Mouse (Mus musculus): Measurements from ENCODE around the gene Ankrd10.
A peak's percentile ranks its signal among the peaks of the same experiment; 100 is the strongest.
"Not testable (repeated sequence)": the region's sequence is repeated elsewhere in the genome, so short reads cannot be mapped to it uniquely, and the experiment has no call there.

Gene Ankrd10

DNA sequence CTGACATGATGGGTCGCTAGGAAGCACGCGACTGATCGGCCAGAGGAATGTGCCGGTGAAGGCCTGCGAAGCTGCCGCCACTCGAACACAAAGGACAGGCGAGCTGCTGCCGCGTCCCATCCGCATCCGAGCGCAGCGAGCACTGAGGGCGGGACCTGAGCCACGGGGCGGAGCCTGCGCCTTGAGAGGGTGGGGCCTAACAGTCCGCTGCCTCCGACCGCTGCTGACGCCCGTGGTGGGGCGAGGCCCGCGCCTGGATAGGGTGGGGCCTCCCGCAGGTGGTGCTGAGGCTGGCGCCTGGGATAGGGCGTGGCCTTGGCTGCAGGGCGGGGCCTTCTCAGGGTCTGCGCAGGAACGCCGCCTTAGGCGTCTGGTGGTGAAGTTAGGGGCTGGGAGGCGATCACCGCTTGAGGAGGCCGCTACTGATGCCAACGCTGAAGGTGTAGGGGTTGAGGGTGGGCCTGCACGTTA is at the start of gene Ankrd10:
Ankrd10 (minus strand) TSS at position 147 of the 471 bp plus-strand sequence.
- DNase-seq (ENCODE audit: inconsistent age in 2 of 2, low spot score in 1 of 2), result peak; percentile 98 to 99

DNA sequence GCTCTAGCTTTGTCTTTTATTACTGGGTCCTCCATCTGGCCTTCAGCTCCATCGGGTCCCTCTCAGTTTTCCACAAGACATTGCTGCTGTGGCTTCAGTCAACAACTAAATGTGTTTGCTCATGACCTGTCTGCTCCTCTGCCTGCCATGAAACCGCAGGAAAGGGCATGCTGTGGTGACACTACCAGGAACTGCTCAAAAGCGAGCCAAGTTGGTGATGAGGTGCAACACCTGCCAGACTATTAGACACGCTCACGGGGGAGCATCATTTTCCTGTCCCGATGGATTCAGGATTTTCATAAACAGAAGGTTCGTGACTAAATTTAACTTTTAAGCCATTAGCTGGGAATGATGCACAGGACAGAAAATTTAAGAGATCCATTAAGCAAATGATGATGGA is 49.0 kb upstream of the Ankrd10 start:
- DNase-seq (ENCODE audit: inconsistent age in 2 of 2, low spot score in 1 of 2), result no peak

- no peak for DNase-seq (ENCODE audit: inconsistent age in 2 of 2, low spot score in 1 of 2)
These were observed 32.8 kb upstream of the Ankrd10 start for GRCm38 (mm10) chr8:11668308-11668707.

DNA sequence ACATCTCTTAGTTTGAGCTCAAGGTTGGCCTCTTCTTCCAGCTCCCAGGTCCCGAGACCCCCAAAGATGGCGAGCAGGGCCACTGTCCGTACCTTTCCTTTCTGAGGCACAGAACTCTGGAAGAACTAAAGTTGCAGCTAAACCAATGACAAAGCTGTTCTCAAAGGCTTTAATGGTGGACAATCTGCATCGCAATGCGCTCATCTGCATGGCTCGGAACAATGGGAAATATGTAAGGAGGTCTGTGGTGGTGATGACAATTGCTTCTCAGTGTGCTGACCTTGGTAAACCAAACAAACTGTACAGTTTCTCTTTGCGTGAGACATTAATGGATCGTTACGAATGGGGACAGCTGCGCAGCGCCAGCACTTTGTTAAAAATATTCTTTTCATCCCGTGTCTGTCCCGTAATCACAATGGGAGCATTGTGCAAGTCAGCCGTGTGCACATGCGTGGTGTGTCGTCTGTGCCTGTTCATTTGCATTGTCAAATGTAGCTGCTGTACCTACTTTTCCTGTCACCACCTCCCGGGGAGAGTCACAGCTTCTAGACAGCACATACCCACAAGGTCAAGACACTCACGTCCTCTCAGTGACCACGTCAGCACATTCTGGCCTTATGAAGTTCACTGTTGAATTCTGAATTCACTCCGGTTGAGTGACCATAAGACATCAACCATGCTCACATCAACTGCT is 30.6 kb upstream of the Ankrd10 start:
- DNase-seq (ENCODE audit: inconsistent age in 2 of 2, low spot score in 1 of 2), result not testable (repeated sequence)

GRCm38 (mm10) chr8:11661969-11662368 is 26.4 kb upstream of the Ankrd10 start:
- DNase-seq (ENCODE audit: inconsistent age in 2 of 2, low spot score in 1 of 2), result no peak

DNA sequence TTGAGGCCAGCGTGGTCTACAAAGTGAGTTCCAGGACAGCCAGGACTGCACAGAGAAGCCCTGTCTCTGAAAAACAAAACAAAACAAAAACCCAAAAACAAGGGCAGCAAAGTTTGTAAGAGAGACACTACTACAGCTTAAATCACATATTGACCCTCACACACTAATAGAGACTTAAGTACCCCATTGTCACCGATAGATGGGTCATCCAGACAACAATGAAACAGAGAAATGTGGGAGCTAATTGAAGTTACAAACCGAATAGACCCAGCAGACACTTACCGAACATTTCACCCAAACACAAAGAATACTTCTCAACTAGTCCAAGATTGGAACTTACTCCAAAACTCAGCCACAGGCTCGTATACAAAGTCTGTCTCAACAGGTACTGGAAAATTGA is 14.5 kb upstream of the Ankrd10 start:
- no peak for DNase-seq (ENCODE audit: inconsistent age in 2 of 2, low spot score in 1 of 2)

DNA sequence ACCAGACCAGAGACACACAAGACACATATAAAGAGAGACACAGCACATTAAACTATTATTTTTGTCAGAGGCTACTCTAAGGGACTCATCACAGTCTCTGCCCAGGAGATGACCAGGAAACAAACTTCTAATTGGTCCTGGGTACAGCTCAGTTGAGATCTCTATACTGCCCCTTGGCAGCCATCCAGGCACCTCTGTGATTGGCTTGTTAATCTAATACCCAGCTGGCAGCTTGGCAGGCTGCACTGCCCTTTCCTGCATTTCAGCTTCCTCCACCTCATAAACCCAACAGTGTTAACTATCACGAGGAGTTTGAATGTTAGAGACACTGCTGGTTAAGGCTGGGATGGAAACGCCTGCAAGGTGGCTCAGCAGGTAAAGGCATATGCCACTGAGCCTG is 7.6 kb upstream of the Ankrd10 start:
- DNase-seq (ENCODE audit: inconsistent age in 2 of 2, low spot score in 1 of 2), result no peak

DNA sequence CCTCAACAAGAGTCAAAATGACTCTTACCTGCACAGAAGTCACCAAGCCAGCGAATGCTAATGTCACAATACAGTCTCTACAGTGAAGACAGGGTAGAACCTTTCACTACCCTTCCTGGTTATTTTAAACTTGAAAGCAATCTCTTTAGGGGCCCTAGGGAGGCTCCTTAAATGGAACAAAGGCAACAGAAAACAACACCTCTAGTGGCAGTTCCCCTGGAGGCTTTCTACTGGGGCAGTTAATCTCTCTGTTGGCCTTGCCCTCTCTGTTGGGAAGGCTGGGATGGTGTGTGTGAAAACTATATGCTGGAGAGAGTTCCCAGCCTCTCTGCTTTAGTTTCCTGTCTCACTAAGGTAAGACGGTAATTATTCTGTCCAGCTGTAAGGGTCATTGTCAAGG is 5.0 kb upstream of the Ankrd10 start:
- no peak for DNase-seq (ENCODE audit: inconsistent age in 2 of 2, low spot score in 1 of 2)

- DNase-seq (ENCODE audit: inconsistent age in 2 of 2, low spot score in 1 of 2), result no peak
These were observed 2.0 kb upstream of the Ankrd10 start for GRCm38 (mm10) chr8:11637531-11637930.

DNA sequence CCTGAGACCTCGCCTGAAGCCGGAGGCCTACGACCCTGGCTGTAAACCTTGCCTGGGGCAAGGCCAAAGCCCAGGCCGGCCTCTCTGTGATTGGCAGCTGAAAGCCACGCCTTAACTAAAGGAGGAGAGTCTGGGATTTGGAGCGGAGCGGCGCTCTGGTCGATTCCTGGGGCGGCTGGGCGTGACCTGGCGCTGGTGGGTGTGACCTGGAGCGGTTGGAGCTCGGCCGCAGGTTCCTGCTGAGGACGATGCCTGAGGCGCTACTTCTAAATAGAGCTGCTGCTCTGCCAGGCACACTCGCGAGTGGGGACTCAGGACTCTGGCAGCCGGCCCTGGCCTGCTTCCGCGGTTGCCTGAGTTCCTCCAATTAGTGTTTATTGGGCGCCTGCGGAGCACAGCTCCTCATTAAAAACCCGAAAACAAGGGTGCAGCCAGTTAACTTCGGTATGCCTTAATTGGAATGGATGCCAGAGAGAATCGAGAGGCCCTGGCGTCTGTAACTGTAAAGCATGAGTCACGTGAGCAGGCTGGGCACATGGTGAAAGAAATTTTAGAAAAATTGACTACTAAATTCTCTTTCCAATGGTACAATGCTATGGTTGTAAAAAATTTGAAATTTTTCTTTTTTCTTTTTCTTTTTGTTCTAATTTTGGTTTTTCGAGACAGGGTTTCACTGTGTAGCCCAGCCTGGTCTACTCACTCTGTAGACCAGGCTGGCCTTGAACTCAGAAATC is 934 bp upstream of the Ankrd10 start:
- peak; percentile 92 to 96 for DNase-seq (ENCODE audit: inconsistent age in 2 of 2, low spot score in 1 of 2)

DNA sequence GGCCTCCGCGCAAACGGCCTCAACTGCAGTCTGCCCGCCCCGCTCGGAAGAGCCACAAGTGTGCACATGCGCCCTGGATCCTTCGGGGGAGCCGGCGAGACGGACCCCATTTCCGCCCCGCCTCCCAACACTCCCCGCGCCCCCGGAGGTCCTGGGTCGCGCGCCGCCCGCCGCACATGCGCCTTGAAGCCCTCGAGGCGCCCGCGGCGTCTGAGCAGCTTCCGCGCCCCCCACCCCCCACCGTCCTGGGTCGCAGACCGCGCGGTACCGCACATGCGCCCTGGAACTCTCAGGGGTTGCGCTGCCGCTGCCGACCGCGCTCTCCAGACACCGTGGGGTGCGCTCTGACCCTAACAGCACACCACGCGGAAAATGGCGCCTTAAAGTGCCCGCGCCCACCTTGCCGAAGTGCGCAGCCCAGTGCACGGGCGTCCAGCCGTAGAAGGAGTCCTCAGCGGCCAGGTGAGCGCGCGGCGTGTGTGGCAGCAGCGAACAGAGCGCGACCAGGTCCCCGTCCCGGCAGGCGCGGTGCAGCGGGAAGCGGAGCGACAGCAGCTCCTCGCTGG is 462 bp downstream of the Ankrd10 start:
- peak; percentile 92 to 94 for DNase-seq (ENCODE audit: inconsistent age in 2 of 2, low spot score in 1 of 2)

- no peak for DNase-seq (ENCODE audit: inconsistent age in 2 of 2, low spot score in 1 of 2)
These were observed 1.1 kb downstream of the Ankrd10 start for GRCm38 (mm10) chr8:11634331-11635011.

- peak; percentile 68 to 81 for DNase-seq (ENCODE audit: inconsistent age in 2 of 2, low spot score in 1 of 2)
These were observed 2.1 kb downstream of the Ankrd10 start for GRCm38 (mm10) chr8:11633414-11633813.

DNA sequence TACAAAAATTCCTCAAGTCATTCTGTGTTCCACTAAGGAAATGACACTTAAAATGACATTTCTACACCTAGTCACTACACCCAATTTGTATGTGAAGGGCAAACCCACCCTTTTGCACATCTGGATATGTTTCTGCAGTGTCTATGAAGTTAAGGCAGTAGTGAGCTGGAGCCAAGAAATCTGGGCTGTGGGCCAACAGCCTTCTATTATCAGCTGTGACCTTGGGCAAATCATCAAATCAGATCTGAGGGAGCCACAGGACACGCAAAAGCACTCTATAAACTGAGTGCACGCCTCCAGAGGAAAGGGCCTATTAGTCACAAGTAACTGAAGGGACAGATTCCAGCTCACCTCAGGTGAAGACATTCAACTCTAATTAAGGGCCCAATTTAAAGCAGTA is 3.2 kb downstream of the Ankrd10 start:
- DNase-seq (ENCODE audit: inconsistent age in 2 of 2, low spot score in 1 of 2), result peak; percentile 93 to 97

DNA sequence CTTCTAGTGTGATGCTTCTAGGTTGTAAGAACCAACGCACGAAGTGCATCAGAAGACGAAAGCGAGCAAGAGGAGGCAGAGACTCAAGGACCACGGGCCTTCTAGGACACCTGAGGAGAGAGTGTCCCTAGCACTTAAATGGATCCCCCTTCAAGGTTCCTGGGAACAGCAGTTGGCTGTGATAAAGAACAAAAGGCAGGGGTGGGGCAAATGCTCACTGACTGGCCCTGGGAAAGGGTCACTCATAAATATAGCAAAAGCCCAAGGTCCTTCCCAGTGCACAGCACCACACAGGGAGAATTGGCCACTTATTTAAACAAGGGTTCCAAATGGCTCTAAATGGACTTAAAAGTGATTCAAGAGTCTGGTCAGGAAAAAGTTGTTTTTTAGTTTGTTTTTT is 6.4 kb downstream of the Ankrd10 start:
- DNase-seq (ENCODE audit: inconsistent age in 2 of 2, low spot score in 1 of 2), result peak; percentile 61 to 86

GRCm38 (mm10) chr8:11628506-11629132 is 6.9 kb downstream of the Ankrd10 start:
- DNase-seq (ENCODE audit: inconsistent age in 2 of 2, low spot score in 1 of 2), result peak in 1 of 2 experiments; percentile 58

DNA sequence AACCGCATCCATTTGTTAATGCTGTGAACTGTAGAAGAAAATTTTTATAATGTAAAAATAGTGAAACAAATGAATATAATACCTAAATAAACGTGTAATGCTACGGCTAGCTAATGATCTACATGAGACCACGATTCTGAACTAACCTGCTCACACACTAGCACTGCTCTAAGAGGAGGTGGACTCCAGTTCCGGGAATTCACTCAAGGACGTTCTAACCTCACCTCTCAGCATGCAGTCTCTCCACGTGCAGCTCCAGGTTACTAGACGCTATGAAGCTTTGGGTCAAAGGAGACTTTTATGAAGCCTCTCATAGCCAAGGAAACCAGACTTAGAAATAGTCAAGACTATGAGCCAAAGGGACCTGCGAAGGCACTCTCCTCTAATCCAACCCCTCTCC is 7.8 kb downstream of the Ankrd10 start:
- no peak for DNase-seq (ENCODE audit: inconsistent age in 2 of 2, low spot score in 1 of 2)

DNA sequence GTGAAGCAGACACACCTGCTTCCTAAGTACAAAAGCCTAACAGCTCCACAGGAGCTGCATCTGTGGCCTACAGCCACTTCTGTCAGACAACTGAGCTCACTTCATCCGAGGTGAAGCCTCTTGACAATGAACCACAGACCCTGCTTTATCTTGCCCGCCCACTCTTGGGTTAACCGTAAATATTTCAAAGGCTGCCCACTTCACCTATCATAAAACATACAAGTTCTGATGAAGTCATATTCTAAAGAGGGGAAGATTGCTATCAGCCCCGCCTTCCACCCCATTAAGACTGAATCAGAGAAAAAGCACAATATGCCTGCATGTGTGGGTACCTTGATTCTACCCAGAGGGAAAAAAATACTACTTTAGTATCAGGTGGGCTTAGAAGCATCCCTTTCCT is 10.5 kb downstream of the Ankrd10 start:
- no peak for DNase-seq (ENCODE audit: inconsistent age in 2 of 2, low spot score in 1 of 2)

GRCm38 (mm10) chr8:11619091-11619490 is 16.5 kb downstream of the Ankrd10 start:
- DNase-seq (ENCODE audit: inconsistent age in 2 of 2, low spot score in 1 of 2), result peak in 1 of 2 experiments; percentile 70

DNA sequence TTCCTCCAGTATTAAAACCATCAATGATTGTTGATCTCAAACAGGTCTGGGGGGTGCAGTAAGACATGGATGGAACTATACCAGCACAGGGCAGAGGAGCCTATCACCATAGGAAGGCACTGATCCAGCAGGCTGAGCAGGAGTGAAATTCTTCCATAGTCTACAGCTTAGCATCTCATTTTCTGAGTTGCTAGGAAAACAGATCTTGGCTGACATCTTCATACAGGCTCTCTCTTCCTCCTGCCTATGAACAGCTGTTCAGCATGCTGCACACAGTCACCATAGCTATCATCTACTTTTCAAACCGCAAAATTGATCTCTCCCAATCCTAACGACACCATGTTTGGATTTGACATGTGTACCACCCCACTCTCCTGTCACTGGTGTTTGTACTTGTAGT is 17.5 kb downstream of the Ankrd10 start:
- no peak for DNase-seq (ENCODE audit: inconsistent age in 2 of 2, low spot score in 1 of 2)

DNA sequence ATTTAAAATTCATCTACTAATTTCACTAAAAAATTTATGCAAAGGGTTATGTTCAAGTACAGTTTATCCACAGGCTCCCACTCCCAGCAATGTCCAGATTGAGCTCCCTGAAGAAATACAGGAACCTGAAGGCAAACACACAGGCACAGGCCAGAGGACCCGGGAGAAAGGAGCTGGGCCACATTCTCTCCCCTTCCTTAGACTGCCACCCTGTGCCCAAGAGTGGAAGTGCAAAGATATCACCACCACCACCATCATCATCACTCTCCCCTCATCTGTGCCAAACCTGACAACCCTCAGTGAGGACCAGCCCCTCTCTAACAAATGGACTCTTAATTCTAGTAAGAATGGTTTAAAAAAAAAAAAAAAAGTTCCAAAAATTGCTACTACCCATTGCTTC is 19.3 kb downstream of the Ankrd10 start:
- peak; percentile 48 to 83 for DNase-seq (ENCODE audit: inconsistent age in 2 of 2, low spot score in 1 of 2)

Data from adrenal gland, adult (tissue).